Comparison of ENCODE assay signal across 30 mouse cellular contexts in genomic region chr17:28593965-28594364, GRCm38 (mm10). TPM values are rescaled to one million over a fixed set of nuclear protein-coding genes. Genes with fewer than 3 reads are reported as not detected.
DNase-seq lines count a peak whose midpoint lies in the region; ATAC-seq and TF ChIP-seq lines count a peak whose summit lies in the region.
"Had no signal": no experiment of that assay in that cellular context is flagged by ENCODE, and none has a peak within 500 bp of the region (broad histone marks: within the 10 kb centered on the region; RNA-seq: fewer than 3 reads in every experiment).

No protein-coding gene starts in this region.

- no peak for TF ChIP-seq CTCF in stomach, postnatal 0 days (IDR thresholded peaks at IDR 0.05; ENCODE audit: low read depth)

- DNase-seq in limb, embryonic 14.5 days (ENCODE audit: low spot score), result peak; percentile 20
- no peak for DNase-seq in limb, embryonic 10.5 days (ENCODE audit: low spot score)
- peak; percentile 59 for DNase-seq in ES-E14 (ENCODE audit: low read depth, low spot score)
- DNase-seq in T-cell, adult 2 months (ENCODE audit: low spot score), result peak; percentile 39
- no peak for DNase-seq in stomach, postnatal 0 days (ENCODE audit: low spot score)
- no peak for DNase-seq in midbrain, embryonic 11.5 days (ENCODE audit: low spot score, missing footprints)
- DNase-seq in cerebellum, postnatal 4 days (ENCODE audit: low spot score in 2 of 2), result no peak
- DNase-seq: cerebellum, adult 2 months; gastrocnemius, postnatal 10 days; heart, adult 18-20 months; heart, postnatal 4 days; kidney, adult 2 months; kidney, postnatal 14 days; lung, postnatal 4 days had no signal

- ATAC-seq in limb, embryonic 14.5 days (ENCODE audit: low FRiP score, low read depth), result no peak
- ATAC-seq in stomach, postnatal 0 days (ENCODE audit: low FRiP score, low TSS enrichment), result peak; percentile 32; the same call in 1 of the 2 replicates
- no peak for ATAC-seq in midbrain, embryonic 11.5 days (ENCODE audit: low FRiP score)
- ATAC-seq: forebrain, embryonic 13.5 days; hindbrain, embryonic 16.5 days; midbrain, embryonic 13.5 days had no signal

- H3K4me1 ChIP-seq in limb, embryonic 14.5 days (ENCODE audit: control insufficient read depth, insufficient read depth, low read length), result no peaks in the 10 kb centered on the region
- no peaks in the 10 kb centered on the region for H3K4me1 ChIP-seq in limb, embryonic 10.5 days
- H3K4me1 ChIP-seq in ES-E14 (ENCODE audit: control insufficient read depth in 2 of 2, insufficient read depth in 2 of 2, low read length in 2 of 2, poor library complexity in 1 of 2), result peaks cover 21 to 36% of the 10 kb centered on the region in 2 experiments
- H3K4me1 ChIP-seq in stomach, postnatal 0 days (replicated peaks; ENCODE audit: control insufficient read depth, insufficient read depth), result no peaks in the 10 kb centered on the region
- H3K4me1 ChIP-seq in midbrain, embryonic 11.5 days (ENCODE audit: control insufficient read depth, insufficient read depth, low read length), result no peaks in the 10 kb centered on the region
- H3K4me1 ChIP-seq: embryonic facial prominence, embryonic 10.5 days; forebrain, embryonic 13.5 days; lung, embryonic 15.5 days; midbrain, embryonic 13.5 days; neural tube, embryonic 13.5 days had no signal

- no peak overlapping the region for H3K9ac ChIP-seq in limb, embryonic 14.5 days (ENCODE audit: low read depth, low read length, severe bottlenecking)
- no peak overlapping the region for H3K9ac ChIP-seq in ES-E14 (ENCODE audit: insufficient read depth, low read depth, low read length, poor library complexity, severe bottlenecking)
- no peak overlapping the region for H3K9ac ChIP-seq in stomach, postnatal 0 days (ENCODE audit: low read length)
- H3K9ac ChIP-seq in midbrain, embryonic 11.5 days (ENCODE audit: low read length), result no peak overlapping the region
- H3K9ac ChIP-seq: forebrain, embryonic 13.5 days; liver, embryonic 14.5 days; lung, embryonic 15.5 days; midbrain, embryonic 13.5 days; neural tube, embryonic 13.5 days had no signal

- TF ChIP-seq EP300 in stomach, postnatal 0 days (optimal IDR thresholded peaks at IDR 0.05), result no peak

- H3K4me3 ChIP-seq in limb, embryonic 14.5 days (replicated peaks; ENCODE audit: low read length), result no peak overlapping the region
- H3K4me3 ChIP-seq in limb, embryonic 10.5 days, result no peak overlapping the region
- H3K4me3 ChIP-seq in ES-E14 (ENCODE audit: insufficient read depth in 1 of 2, low read depth in 1 of 2, low read length in 2 of 2, poor library complexity in 1 of 2, severe bottlenecking in 1 of 2), result 0 out of 4 replicates have a peak overlapping the region, but pooled peaks of 1 of the 2 experiments have one; percentile 20
- H3K4me3 ChIP-seq in stomach, postnatal 0 days (ENCODE audit: low read depth, low read length), result no peak overlapping the region
- H3K4me3 ChIP-seq in midbrain, embryonic 11.5 days (ENCODE audit: low read depth, low read length), result no peak overlapping the region
- H3K4me3 ChIP-seq: embryonic facial prominence, embryonic 10.5 days; forebrain, embryonic 13.5 days; lung, embryonic 15.5 days; midbrain, embryonic 13.5 days; neural tube, embryonic 13.5 days had no signal

- peaks cover 88% of the 10 kb centered on the region for H3K36me3 ChIP-seq in limb, embryonic 14.5 days (ENCODE audit: control insufficient read depth, insufficient read depth, low read length)
- peaks cover 95% of the 10 kb centered on the region for H3K36me3 ChIP-seq in limb, embryonic 10.5 days
- H3K36me3 ChIP-seq in ES-E14 (ENCODE audit: control insufficient read depth, insufficient read depth, low read length, poor library complexity, severe bottlenecking), result peaks cover 54% of the 10 kb centered on the region
- peaks cover 24% of the 10 kb centered on the region for H3K36me3 ChIP-seq in stomach, postnatal 0 days (ENCODE audit: control insufficient read depth, insufficient read depth, low read length)
- peaks cover 47% of the 10 kb centered on the region for H3K36me3 ChIP-seq in midbrain, embryonic 11.5 days (ENCODE audit: control insufficient read depth, insufficient read depth, low read length)

- TF ChIP-seq POLR2A in limb, embryonic 14.5 days (IDR thresholded peaks at IDR 0.05; ENCODE audit: borderline replicate concordance, extremely low read depth, insufficient read depth, insufficient read length), result no peak

- in situ Hi-C loops in ES-E14 (cut with MboI; ENCODE audit: low sequenced_read_pairs in 2 of 2, unreplicated experiment in 2 of 2), result no loop called here

- H3K27ac ChIP-seq in limb, embryonic 14.5 days (replicated peaks; ENCODE audit: low read depth, low read length), result no peak overlapping the region
- H3K27ac ChIP-seq in limb, embryonic 10.5 days, result no peak overlapping the region
- peak overlapping the region; percentile 86 for H3K27ac ChIP-seq in ES-E14 (ENCODE audit: insufficient read depth, low read depth, low read length, poor library complexity, severe bottlenecking)
- no peak overlapping the region for H3K27ac ChIP-seq in stomach, postnatal 0 days (replicated peaks)
- no peak overlapping the region for H3K27ac ChIP-seq in midbrain, embryonic 11.5 days (ENCODE audit: low read depth, low read length)
- H3K27ac ChIP-seq: embryonic facial prominence, embryonic 10.5 days; liver, embryonic 14.5 days; lung, embryonic 15.5 days; midbrain, embryonic 13.5 days; neural tube, embryonic 13.5 days had no signal

- 51% methylated on average over 4 of the region's 4 CpGs for WGBS in limb, embryonic 14.5 days
- WGBS in limb, embryonic 10.5 days, result 74% methylated on average over 4 of the region's 4 CpGs
- WGBS in stomach, postnatal 0 days, result 49% methylated on average over 4 of the region's 4 CpGs
- WGBS in midbrain, embryonic 11.5 days, result 76% methylated on average over 4 of the region's 4 CpGs

- H3K27me3 ChIP-seq in limb, embryonic 14.5 days (ENCODE audit: control insufficient read depth, insufficient read depth, low read length), result no peaks in the 10 kb centered on the region
- no peaks in the 10 kb centered on the region for H3K27me3 ChIP-seq in limb, embryonic 10.5 days (ENCODE audit: low read depth, poor library complexity, severe bottlenecking)
- H3K27me3 ChIP-seq in stomach, postnatal 0 days (ENCODE audit: control insufficient read depth, insufficient read depth, low read length), result no peaks in the 10 kb centered on the region
- H3K27me3 ChIP-seq in midbrain, embryonic 11.5 days (ENCODE audit: control insufficient read depth, insufficient read depth, low read length), result no peaks in the 10 kb centered on the region
- H3K27me3 ChIP-seq: forebrain, embryonic 13.5 days; lung, embryonic 15.5 days; midbrain, embryonic 13.5 days; neural tube, embryonic 13.5 days had no signal

- no peak overlapping the region for H3K4me2 ChIP-seq in limb, embryonic 14.5 days (replicated peaks; ENCODE audit: low read depth, low read length, severe bottlenecking)
- no peak overlapping the region for H3K4me2 ChIP-seq in stomach, postnatal 0 days (replicated peaks; ENCODE audit: low read depth)
- no peak overlapping the region for H3K4me2 ChIP-seq in midbrain, embryonic 11.5 days
- H3K4me2 ChIP-seq: forebrain, embryonic 13.5 days; lung, embryonic 15.5 days; midbrain, embryonic 13.5 days; neural tube, embryonic 13.5 days had no signal

- no peaks in the 10 kb centered on the region for H3K9me3 ChIP-seq in limb, embryonic 14.5 days (ENCODE audit: control insufficient read depth, low read length)
- H3K9me3 ChIP-seq in limb, embryonic 10.5 days (replicated peaks), result no peaks in the 10 kb centered on the region
- no peaks in the 10 kb centered on the region for H3K9me3 ChIP-seq in ES-E14 (ENCODE audit: control insufficient read depth, insufficient read depth, low read depth, low read length)
- H3K9me3 ChIP-seq in stomach, postnatal 0 days (ENCODE audit: control insufficient read depth, low read length), result no peaks in the 10 kb centered on the region
- no peaks in the 10 kb centered on the region for H3K9me3 ChIP-seq in midbrain, embryonic 11.5 days (ENCODE audit: control insufficient read depth, low read length)
- H3K9me3 ChIP-seq: embryonic facial prominence, embryonic 10.5 days; forebrain, embryonic 13.5 days; lung, embryonic 15.5 days; midbrain, embryonic 13.5 days; neural tube, embryonic 13.5 days had no signal

TF ChIP-seq in ES-E14, 5 proteins besides CTCF, POLR2A, EP300 and RAD21 (continues in another document):
- TF ChIP-seq CHD2 (IDR thresholded peaks at IDR 0.05; ENCODE audit: low read depth, low read length), result no peak

RNA-seq across cellular contexts. Expression of gene Lhfpl5, which starts 18.5 kb away (rescaled TPM):
- polyA plus RNA-seq in limb, embryonic 14.5 days (2012; rRNA removed), result 0.05 TPM in 1 of 2 replicates, not detected in the other
- 0.17 and 0.53 TPM in 2 replicates for polyA plus RNA-seq in limb, embryonic 14.5 days (2014; fragmentation: Nextera tagmentation; extraction: Ambion mirVana)
- polyA plus RNA-seq in limb, embryonic 10.5 days (2016; fragmentation: Nextera tagmentation; extraction: Ambion mirVana), result 0.39 and 0.55 TPM in 2 replicates
- 0.76 and 1.7 TPM in 2 replicates for total RNA-seq in ES-E14 (2012; rRNA removed)
- 0.98 and 1.2 TPM in 2 replicates for polyA plus RNA-seq in stomach, postnatal 0 days (2015; fragmentation: Nextera tagmentation; extraction: Ambion mirVana)
- 1.4 and 2.0 TPM in 2 replicates for polyA plus RNA-seq in midbrain, embryonic 11.5 days (2014; fragmentation: Nextera tagmentation; extraction: Ambion mirVana)
- total RNA-seq: common myeloid progenitor, adult 5-6 weeks; gastrocnemius, postnatal 10 days; heart, adult 18-20 months; heart, postnatal 4 days had no signal
- polyA plus RNA-seq: liver, embryonic 14.5 days had no signal

RNA-seq across cellular contexts. Expression of gene Srpk1, which starts 28.5 kb away (rescaled TPM):
- 59.8 and 61.2 TPM in 2 replicates for polyA plus RNA-seq in limb, embryonic 14.5 days (2012; rRNA removed)
- polyA plus RNA-seq in limb, embryonic 14.5 days (2014; fragmentation: Nextera tagmentation; extraction: Ambion mirVana), result 101 and 115 TPM in 2 replicates
- 106 and 110 TPM in 2 replicates for polyA plus RNA-seq in limb, embryonic 10.5 days (2016; fragmentation: Nextera tagmentation; extraction: Ambion mirVana)
- 103 and 115 TPM in 2 replicates for total RNA-seq in ES-E14 (2012; rRNA removed)
- 88.7 and 103 TPM in 2 replicates for polyA plus RNA-seq in stomach, postnatal 0 days (2015; fragmentation: Nextera tagmentation; extraction: Ambion mirVana)
- 124 and 135 TPM in 2 replicates for polyA plus RNA-seq in midbrain, embryonic 11.5 days (2014; fragmentation: Nextera tagmentation; extraction: Ambion mirVana)

RNA-seq across cellular contexts. Expression of gene Clps, which starts 33.4 kb away (rescaled TPM):
- polyA plus RNA-seq in limb, embryonic 14.5 days (2012; rRNA removed), result 0.15 and 0.59 TPM in 2 replicates
- not detected in 2 replicates for polyA plus RNA-seq in limb, embryonic 14.5 days (2014; fragmentation: Nextera tagmentation; extraction: Ambion mirVana)
- not detected in 2 replicates for polyA plus RNA-seq in limb, embryonic 10.5 days (2016; fragmentation: Nextera tagmentation; extraction: Ambion mirVana)
- 2.5 and 2.9 TPM in 2 replicates for total RNA-seq in ES-E14 (2012; rRNA removed)
- polyA plus RNA-seq in stomach, postnatal 0 days (2015; fragmentation: Nextera tagmentation; extraction: Ambion mirVana), result 1,789 and 1,944 TPM in 2 replicates
- polyA plus RNA-seq in midbrain, embryonic 11.5 days (2014; fragmentation: Nextera tagmentation; extraction: Ambion mirVana), result not detected in 2 replicates
- total RNA-seq: common myeloid progenitor, adult 5-6 weeks; gastrocnemius, postnatal 10 days; heart, adult 18-20 months; heart, postnatal 4 days; layer of hippocampus, adult 8-10 months; left cerebral cortex, adult 18-20 months; left cerebral cortex, postnatal 36 days had no signal
- polyA plus RNA-seq: embryonic facial prominence, embryonic 10.5 days; heart, embryonic 14.5 days; hindbrain, embryonic 16.5 days; neural tube, embryonic 13.5 days had no signal

RNA-seq across cellular contexts. Expression of gene Clpsl2, which starts 44.8 kb away (rescaled TPM):
- 0.18 TPM in 1 of 2 replicates, not detected in the other for polyA plus RNA-seq in limb, embryonic 14.5 days (2012; rRNA removed)
- polyA plus RNA-seq in limb, embryonic 14.5 days (2014; fragmentation: Nextera tagmentation; extraction: Ambion mirVana), result not detected in 2 replicates
- polyA plus RNA-seq in limb, embryonic 10.5 days (2016; fragmentation: Nextera tagmentation; extraction: Ambion mirVana), result not detected in 2 replicates
- total RNA-seq in ES-E14 (2012; rRNA removed), result not detected in 2 replicates
- polyA plus RNA-seq in stomach, postnatal 0 days (2015; fragmentation: Nextera tagmentation; extraction: Ambion mirVana), result not detected in 2 replicates
- polyA plus RNA-seq in midbrain, embryonic 11.5 days (2014; fragmentation: Nextera tagmentation; extraction: Ambion mirVana), result not detected in 2 replicates
- total RNA-seq: adrenal gland, postnatal 4 days; common myeloid progenitor, adult 5-6 weeks; gastrocnemius, postnatal 10 days; heart, adult 18-20 months; heart, postnatal 4 days; layer of hippocampus, adult 8-10 months; left cerebral cortex, adult 18-20 months; left cerebral cortex, postnatal 36 days had no signal
- polyA plus RNA-seq: cerebellum, adult 2 months; embryonic facial prominence, embryonic 10.5 days; forebrain, embryonic 13.5 days; frontal cortex, adult 2 months; heart, embryonic 14.5 days; hindbrain, embryonic 16.5 days; kidney, adult 2 months; liver, embryonic 14.5 days; lung, embryonic 15.5 days; midbrain, embryonic 13.5 days; neural tube, embryonic 13.5 days; small intestine, adult 2 months; thymus, postnatal 0 days had no signal

Comparison
In these comparisons a context has a peak if more than half of its experiments do, and no peak if none do; other contexts are left out.
1. DNase-seq: peak in limb, embryonic 14.5 days (single experiment), ES-E14 (single experiment) and T-cell, adult 2 months (single experiment); none in limb, embryonic 10.5 days (single experiment), stomach, postnatal 0 days (single experiment), midbrain, embryonic 11.5 days (single experiment) and cerebellum, postnatal 4 days (0 of 2).
2. RNA of gene Clps, which starts 33.4 kb away (polyA plus RNA-seq): 1,789 to 1,944 TPM in stomach, postnatal 0 days; 0.15 to 0.59 TPM in limb, embryonic 14.5 days, not detected in limb, embryonic 10.5 days and not detected in midbrain, embryonic 11.5 days; every median in the first group is over 1,000 times any median in the second.